Mouse (Mus musculus) stomach, postnatal 0 days (tissue): ENCODE measurements around the gene Xaf1.

Experiments
- CTCF ChIP-seq: IDR thresholded peaks from 2 replicates; pipeline ENCODE4 v1.5.1; 2016; ENCODE audit warnings: antibody characterized with exemption, low read depth, mild to moderate bottlenecking, moderate library complexity
- EP300 ChIP-seq: optimal IDR thresholded peaks from 2 replicates; pipeline ENCODE3; 2016; ENCODE audit warnings: antibody characterized with exemption

DNA sequence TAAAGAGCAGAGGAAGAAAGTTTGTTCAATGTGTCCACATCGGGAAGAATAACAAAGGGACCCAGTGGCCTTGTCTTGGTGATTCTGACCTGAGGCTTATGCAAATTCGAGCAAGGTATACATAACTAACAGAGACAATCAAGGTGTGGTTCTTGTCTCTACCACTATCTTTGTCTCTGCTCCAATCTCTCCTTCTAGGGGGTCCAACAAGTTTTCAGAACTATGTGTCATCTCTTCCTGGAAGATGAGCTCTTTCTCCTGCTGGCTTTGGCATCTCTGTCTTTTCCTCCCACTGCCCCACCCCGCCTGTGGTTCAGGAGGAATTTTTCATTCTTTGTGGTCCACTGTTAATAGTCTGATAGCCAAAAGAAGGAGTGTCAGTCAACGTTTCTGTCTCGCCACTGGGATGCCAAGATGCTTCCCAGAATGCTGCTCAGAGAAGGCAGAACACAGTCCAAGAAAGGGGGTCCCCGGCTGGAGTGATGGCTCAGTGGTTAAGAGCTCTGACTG is 15.4 kb upstream of the Xaf1 start:
- no peak for TF ChIP-seq EP300
- no peak for TF ChIP-seq CTCF
